Mouse (Mus musculus): ENCODE results near the gene Hcar2.

- TF ChIP-seq TAL1 (IDR thresholded peaks at IDR 0.05; ENCODE audit: low read length) (no peak), GATA1 (IDR thresholded peaks at IDR 0.05; ENCODE audit: low read length) (no peak)
Measured at GRCm38 (mm10) chr5:123890987-123891386, 25.7 kb upstream of the Hcar2 start.

Data from erythroblast, embryonic 14.5 days (primary cell).